Mouse (Mus musculus) megakaryocyte-erythroid progenitor cell, adult 5-6 weeks (primary cell): Measurements from ENCODE around the gene Smap2. TPM values are rescaled to one million over a fixed set of nuclear protein-coding genes. Genes with fewer than 3 reads are reported as not detected.

Experiments
- ATAC-seq: replicated peaks from 2 replicates; pipeline ENCODE4 v1.8.0; 2016; ENCODE audit warnings: mild to moderate bottlenecking, inconsistent platforms; ENCODE audit not compliant: severe bottlenecking, poor library complexity, low FRiP score, low TSS enrichment
- total RNA-seq, 2 experiments: library from RNA; stranded (forward) in 1 of 2; stranded (reverse) in 1 of 2; fragments of 200-1000, 215-1000 nt in 1 of 2; fragments of >200 nt in 1 of 2; fragmentation: Nextera tagmentation in 1 of 2; gene quantifications; 2 replicates each; pipeline ENCODE4 v1.2.3; 2014 to 2017

Gene Smap2
- total RNA-seq (2014; fragmentation: Nextera tagmentation) (157 and 168 TPM in 2 replicates), total RNA-seq (2017) (84.1 and 87.3 TPM in 2 replicates)

DNA sequence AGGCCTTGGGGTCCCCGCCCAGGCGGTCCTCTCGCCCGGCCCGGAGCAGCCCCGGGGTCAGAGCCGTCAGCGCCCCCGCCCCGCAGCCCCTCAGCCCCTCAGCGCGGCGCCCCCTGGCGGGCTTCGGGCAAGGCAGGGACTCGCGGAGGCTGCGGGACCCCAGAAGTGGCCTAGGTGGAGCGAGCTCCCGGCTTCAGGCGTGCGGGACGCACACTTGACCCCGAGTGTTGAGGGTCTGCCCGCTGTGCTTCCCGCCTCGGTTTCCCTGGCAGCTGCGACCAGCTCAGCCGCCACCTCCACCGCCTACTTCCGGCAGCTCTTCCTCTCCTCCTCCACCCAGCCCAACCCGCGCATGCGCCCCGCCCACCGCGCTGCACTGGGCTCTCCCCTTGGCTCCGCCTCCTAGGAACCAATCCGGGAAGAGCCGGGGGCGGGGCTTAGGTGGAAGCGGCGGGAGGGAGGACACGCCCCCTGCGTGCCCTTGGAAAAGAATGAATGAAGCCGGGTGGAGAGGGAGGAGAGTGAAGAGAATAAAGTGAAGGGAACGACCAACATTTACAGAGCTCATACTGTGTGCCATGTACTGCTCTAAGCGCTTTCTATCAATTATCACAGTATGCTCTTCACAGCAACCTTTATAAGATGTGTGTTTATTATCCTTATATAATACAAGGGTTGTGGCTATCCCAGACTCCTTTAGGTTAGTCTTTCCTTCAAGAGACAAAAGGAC is at the start of gene Smap2:
Smap2 (minus strand) TSS at position 320 of the 730 bp plus-strand sequence.
- ATAC-seq, result peak; percentile 75

DNA sequence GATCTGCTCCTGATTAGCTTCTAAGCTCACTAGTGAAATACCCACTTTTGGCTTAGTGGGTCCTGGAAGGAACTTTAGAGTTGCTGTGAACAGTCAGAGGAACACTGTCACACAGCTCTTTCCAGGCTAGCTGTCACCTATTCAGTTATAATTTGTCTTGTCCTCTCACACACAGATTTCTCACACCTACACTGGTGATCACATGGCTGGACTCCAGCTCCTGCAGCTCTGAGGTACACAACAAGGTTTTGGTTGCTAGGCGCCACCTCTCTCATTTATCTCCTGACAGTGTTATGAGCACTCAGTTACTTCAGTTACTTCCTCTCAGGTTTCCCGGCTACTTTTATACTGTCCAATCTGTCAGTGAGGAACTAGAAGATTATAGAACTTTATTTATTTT is 48.3 kb upstream of the Smap2 start:
- no peak for ATAC-seq

DNA sequence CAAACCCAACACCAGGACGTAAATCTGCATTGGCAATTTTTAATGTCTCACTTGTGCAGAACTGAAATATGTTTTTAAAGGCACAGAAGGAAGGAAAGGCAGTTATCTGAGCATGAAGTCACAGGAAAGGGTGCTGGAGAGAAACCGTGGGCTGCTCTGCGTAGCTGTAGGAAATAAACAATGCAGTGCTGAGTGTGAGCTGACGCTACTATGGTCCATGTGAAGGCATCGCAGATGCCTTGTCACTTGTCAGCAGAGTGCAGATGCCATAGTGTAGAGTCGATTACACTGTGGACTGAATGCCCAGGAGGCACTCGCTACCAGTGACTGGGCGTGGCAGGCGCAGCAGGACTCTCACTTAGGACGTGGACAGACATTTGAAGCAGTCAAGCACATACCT is 42.2 kb upstream of the Smap2 start:
- peak; percentile 69 for ATAC-seq

DNA sequence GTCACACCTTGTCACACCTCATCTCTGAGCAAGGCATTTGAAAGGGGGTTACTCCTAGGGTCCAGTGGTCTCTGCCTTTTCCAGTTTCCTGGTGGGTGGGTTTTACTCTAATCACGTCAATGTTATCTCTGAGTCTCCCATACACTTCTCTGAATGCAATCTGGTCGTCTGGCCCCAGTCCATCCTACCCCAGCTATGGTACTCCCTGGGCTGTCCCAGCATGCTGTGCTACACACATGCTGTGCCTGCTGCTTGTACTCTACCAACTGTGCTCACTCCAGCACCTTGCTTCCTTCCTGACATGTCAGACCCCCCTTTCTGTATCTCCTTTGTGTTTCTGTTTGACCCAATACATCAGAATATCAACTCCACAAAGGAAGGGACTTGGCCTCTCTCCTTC is 40.0 kb upstream of the Smap2 start:
- ATAC-seq, result no peak

DNA sequence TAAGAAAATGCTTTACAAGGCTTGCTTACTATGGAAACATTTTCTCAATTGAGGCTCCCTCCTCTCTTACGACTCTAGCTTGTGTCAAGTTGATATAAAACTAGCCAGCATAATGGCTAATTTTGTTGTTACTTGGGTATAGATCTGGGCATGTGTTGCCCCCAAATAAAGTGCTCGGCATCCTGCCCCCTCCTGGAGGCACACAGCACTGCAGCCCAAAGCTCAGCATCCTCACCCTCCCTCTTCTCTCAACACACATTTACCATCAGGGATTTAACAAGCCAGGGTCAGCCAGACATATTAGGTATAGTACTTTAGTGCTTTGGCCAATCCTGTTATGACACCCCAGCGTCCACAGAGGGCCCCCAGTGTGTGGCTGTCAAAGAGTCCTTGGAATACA is 39.3 kb upstream of the Smap2 start:
- ATAC-seq, result peak; percentile 45; the same call in 1 of the 2 replicates

DNA sequence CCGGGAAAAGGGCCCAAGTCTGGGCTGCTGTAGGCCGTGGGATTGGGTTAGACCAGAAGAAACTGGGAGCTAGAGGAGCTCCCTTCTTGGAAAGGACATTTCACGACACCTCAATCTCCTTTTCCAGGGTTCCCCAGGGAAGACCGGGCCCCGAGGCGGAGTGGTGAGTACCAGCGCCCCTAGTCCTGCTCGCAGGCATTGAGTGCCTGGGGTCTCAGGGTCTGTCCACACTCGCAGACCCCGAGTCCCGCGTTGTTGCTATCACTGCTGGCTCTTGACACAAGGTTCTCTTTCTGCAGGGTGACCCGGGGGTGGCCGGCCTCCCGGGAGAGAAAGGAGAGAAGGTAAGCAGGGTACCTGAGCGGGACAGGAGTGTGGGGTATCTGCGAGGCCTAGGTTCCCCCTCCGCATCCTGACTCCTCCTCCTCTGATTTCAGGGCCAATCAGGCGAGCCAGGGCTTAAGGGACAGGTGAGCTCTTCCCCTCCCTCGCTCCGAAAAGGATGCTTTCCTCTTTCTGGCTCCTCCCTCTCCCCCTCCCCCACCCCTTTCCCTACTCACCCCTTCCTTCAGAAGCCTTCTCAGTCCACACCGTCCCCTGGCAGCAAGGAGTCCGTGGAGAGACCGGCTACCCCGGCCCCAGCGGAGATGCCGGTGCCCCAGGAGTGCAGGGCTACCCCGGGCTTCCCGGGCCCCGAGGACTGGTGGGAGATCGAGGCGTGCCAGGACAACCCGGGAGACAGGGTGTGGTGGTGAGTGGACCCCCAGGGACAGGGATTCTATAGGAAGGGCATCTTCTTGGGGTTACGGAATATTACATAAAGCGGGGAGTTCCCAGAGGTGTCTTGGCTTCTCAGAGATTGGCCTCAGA is 35.6 kb upstream of the Smap2 start:
- no peak for ATAC-seq

DNA sequence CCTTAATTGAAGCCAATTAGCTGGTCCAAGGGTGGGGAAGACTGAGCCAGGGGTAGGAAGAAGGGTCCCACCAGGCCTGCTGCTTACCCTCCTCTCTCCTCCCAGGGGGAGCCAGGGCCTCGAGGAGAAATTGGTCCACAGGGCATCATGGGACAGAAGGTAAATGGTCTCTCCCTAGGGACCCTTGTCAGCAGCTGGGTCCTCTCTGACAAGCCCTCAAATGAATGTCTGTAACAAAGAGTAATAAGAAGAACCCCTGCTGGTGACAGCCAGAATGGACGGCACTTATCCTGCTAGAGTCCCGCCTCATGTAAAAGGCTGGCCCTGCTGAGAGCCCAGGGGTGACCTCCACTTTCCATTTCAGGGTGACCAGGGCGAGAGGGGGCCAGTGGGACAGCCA is 34.8 kb upstream of the Smap2 start:
- 0 out of 2 replicates have a peak, but pooled peaks have one; percentile 20 for ATAC-seq

DNA sequence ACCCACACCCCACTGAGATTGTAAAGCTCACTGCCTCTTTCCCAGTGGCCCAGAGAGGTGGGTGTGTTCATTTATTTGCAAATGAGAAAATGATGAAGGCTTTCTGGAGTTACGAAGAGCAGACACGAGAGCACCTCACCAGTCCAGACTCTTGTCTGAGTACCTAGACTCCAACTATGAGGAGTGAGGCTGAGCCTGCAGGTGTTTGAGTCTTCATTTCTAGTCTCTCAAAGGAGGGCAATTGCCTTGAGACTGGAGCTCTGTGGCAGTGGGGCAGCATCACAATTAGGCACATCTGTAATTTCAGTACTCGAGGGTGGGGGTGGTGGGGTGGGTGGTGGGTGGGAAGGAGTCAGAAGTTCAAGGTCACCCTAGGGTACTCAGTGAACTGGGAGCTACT is 25.9 kb upstream of the Smap2 start:
- ATAC-seq, result no peak

DNA sequence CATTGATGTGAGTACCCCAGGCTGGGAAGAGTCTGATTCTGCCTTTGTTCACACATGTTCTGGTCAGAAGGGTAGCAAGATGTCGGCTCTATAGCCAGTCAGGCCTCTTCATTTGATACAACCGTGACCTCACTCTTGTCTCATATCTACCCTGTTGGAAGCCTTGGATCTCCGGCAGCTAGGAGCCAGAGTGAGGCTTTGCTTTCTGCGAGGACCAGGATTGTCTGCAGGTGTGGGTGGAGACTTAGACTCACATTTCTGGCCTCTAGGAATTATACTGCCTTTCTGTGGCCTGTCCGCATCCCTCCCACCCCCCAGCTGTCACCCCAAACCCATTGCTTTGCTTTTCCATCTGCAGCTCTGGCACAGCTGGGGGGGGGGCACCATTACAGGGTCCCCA is 25.4 kb upstream of the Smap2 start:
- ATAC-seq, result no peak

DNA sequence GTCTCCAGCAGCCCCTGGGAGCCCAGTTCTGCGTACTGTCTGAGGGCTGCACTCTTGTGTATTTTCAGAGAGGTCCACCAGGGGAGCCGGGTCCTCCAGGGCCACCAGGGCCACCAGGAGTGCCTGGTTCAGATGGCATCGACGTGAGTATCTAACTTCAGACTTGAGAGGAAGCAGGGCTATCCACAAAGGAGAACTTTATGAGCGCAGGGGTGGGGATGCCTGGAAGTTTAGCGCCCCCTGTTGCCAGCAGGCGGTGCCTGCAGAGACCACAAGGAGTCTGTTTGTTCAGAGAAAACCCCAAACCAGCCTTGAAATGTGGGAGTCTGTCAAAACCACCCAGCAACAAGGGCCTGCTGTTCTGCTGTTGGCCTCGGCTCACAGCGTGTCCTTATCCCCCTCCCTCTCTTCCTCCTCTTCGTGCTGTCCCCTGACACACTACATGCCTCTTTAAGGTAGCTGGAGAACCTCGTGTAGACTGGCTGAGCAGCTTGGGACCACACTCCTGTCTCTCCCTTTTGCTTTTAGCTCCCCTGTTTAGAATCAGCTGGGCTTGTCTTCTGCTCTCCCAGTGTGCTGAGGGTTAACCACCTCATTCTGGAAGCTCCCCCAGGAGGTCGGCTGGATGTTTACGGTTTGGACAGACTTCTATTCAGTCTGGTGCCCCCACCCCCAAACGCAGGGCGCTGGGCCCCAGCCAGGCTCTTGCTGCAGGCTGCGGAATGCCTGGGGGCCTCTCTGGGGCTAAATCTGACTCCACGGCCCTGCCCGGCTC is 24.0 kb upstream of the Smap2 start:
- ATAC-seq, result peak; percentile 75

DNA sequence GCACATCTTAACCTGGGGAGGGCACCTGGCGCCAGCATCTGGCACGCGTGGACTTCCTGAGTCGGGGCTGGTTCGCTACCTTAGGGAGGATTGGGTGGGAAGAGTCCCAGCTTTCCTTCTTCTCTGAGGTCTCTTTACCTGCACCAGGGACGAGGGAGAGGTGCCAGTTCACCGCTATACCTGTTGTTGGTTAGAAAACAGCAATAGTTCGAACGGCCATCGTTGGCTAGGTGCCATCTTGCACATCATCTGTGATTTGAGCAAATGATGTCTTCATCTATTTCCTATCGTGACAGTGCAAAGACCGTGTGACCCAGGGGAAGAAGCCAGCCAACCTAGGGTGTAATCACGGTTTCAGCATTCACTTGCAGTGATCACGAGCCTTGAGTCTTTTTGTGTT is 23.3 kb upstream of the Smap2 start:
- ATAC-seq, result no peak

DNA sequence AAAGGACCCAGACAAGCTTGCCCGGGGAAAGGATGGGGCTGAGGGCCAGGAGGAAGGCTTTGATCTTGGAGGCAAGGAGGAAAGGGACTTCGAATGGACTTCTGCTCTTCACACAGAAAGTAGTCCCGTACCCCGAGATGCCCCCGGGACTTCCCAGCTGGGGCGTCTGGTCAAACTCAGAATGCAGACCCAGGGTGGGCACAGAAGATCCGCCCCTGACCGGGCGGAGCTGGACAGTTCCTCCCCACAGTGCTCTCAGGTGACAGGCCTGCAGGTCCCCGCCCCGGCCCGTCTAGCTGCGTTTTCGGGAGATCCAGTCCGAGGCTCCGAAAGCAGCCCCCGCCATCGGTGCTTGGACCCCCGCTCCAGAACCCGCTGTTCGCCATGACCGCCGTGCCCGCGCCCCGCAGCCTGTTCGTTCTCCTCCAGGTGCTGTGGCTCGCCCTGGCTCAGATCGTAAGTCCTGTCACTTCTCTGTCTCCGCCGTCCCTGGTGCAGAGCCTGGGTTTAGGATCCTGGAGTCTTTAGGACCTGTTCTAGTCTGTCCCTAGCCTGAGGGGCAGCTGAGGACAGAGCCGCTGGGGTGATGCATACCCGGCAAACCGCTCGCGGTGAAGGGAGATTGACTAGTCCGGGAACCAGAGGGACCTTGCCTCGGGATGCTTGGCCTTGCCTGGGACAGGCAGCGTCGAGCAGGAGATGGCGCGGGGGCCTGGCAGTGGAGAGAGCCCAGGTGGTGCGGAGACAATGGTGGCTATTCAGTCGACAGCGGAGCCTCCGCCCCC is 22.5 kb upstream of the Smap2 start, which contains the start of gene Col9a2:
Col9a2 (plus strand) TSS at position 55 of the 785 bp plus-strand sequence.
- ATAC-seq, result 0 out of 2 replicates have a peak, but pooled peaks have one; percentile 2

DNA sequence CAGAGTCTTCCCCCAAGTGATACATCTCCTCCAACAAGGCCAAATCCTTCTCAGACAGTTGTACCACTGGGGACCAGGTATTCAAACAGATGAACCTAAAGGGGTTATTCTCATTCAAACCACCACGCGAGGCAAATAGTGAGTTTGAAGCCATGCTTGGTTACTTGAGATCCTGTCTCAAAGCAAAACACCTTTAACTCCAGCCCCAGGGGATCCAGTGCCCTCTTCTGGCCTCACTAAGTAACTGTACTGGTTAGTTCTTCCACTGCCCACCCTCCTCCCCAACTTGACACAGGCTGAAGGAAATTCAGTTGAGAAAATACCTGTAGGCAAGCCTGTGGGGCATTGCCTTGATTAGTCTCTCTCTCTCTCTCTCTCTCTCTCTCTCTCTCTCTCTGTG is 16.0 kb upstream of the Smap2 start:
- ATAC-seq, result peak; percentile 64

DNA sequence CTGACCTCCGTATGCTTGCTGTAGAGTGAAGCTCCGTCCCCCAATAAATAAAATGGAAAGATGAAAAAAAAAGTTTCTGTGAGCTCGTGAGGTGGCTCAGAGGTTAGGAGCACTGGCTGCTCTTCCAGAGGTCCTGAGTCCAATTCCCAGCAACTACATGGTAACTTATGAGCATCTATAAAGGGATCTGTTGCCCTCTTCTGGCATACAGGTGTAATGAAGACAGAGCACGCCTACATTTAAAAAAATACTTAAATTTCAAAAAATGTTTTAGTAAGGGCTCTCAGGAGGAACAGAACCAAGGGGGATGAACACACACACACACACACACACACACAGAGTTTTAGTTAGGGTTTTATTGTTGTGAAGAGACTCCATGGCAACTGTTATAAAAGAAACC is 14.4 kb upstream of the Smap2 start:
- 0 out of 2 replicates have a peak, but pooled peaks have one; percentile 38 for ATAC-seq

DNA sequence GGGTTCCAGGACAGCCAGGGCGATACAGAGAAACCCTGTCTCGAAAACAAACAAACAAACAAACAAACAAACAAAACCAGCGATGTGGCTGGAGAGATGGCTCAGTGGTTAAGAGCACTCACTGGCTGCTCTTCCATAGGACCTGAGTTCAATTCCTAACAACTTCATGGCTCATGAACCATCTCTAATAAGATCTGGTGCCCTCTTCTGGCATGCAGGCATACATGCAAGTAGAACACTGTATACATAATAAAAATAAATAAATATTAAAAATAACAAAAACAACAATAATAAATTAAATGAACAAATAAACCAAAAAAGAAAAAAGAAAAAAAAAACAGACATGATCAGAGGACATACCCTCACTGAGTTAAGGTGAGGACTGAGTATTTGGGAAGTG is 12.6 kb upstream of the Smap2 start:
- ATAC-seq, result no peak

DNA sequence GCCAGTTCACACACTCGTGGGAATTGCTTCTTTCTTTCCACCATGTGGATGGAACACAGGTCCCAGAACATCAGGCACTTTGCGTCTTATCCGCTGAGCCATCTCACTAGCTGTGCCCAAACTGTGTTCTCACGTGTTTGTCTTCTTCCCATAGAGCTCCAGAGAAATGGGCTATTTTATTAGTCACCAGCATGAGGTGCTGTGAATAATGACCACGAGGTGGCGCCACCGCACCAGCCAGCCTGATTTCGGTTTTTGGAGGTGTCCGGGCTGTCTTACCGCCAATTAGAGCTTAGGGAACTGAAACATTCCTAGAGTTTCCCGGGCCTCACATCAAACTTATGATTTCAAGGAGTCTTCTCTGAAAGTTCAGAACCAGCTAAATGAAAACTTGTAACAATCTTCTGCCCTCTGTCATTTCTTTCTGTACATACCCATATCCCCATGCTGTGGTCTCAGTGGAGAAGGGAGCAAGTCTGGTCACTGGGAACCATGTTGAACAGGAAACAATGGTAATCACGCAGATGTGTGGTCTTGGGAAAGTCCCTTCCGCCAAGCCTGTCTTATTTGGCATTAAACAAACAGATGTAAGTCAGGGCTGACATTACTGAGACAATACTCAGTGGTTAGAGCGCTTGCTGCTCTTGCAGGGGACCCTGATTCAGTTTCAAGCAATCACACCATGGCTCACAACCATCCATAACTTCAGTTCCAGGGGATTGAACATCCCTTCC is 11.8 kb upstream of the Smap2 start:
- peak; percentile 48 for ATAC-seq

DNA sequence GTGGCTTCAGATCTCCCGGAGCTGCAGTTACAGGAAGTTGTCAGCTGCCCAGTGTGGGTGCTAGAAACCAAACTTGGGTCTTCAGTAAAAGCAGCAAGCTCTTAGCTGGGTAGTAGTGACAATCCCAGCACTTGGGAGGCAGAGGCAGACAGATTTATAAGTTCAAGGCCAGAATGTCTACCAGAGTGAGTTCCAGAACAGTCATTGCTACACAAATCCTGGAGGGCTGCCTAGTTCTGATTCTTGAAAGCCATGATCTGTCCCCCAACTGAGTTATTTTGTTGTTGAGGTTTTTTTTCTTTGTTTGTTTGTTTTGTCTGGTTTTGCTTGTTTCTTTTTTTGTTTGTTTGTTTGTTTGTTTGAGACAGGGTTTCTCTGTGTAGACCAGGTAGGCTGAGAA is 11.1 kb upstream of the Smap2 start:
- ATAC-seq, result no peak

DNA sequence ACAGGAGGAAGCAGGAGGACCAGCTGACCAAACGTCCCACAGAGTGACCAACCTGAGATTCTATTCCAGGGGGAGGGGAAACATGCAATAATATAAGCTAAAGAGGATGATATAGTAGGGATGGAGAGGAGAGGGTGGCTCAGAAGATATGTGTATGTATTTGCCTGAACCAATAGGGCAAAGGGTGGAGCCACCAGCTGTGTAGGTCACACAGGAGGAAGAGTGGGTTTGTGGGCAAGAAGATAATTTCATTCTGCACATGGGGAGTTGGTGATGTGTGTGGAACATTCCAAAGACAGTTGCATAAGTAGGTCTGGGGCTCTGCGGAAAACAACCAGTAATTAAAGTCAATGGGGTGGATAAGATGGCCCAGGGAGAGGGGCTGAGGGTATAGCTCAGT is 8.6 kb upstream of the Smap2 start:
- peak; percentile 84 for ATAC-seq
